Mouse (Mus musculus) frontal cortex, postnatal 14 days (tissue): ENCODE results near the gene Gucd1.
"Not testable (repeated sequence)": the region's sequence is repeated elsewhere in the genome, so short reads cannot be mapped to it uniquely, and the experiment has no call there.

Experiments
- DNase-seq, 2 experiments: peaks; one replicate each; pipeline ENCODE4 v3.0.0; 2022; ENCODE audit warnings: low spot score in 2 of 2

The Gucd1 gene

GRCm38 (mm10) chr10:75517758-75518143, at the start of gene Gucd1:
Gucd1 (minus strand) TSS chr10:75517972.
- peak; percentile 92 to 97 for DNase-seq

GRCm38 (mm10) chr10:75566765-75567164, 49.0 kb upstream of the Gucd1 start:
- DNase-seq, result not testable (repeated sequence)

DNA sequence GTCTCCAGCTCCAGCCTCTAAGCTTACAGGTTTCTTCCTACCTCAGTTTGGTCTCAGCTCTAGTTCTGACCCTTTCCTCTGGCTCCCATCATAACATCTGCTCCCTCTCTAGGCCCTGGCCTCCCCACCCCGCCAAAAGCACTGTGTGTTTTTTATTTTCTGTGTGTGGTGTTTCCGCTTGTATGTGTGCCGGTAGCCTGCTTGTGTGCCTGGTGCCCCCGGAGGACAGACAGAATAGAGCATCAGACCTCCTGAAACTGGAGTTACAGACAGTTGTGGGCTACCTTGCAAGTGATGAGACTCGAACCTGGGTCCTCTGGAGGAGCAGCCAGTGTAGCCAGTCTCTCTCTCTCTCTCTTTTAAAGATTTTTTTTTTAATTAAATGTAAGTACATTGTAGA, 48.5 kb upstream of the Gucd1 start:
- no peak for DNase-seq

DNA sequence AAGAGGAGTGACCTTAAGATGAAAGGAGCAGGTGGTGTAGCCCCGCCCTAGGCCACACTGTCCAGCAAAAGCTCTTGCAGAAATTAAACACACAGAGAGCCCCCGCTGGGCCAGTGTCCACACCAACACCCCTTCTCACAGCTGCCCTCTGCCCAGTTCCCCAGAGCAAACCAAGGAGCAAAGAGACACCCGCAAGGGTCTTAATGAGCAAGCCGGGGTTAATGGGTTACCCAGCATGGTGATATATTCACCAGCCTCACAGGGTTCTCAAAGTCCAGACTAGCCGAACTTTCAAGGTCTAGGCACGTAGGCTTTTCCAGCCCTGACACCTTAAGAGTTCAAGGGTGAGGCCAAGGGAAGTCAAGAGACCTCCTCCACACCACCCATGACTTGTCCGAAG, 48.1 kb upstream of the Gucd1 start:
- no peak for DNase-seq

DNA sequence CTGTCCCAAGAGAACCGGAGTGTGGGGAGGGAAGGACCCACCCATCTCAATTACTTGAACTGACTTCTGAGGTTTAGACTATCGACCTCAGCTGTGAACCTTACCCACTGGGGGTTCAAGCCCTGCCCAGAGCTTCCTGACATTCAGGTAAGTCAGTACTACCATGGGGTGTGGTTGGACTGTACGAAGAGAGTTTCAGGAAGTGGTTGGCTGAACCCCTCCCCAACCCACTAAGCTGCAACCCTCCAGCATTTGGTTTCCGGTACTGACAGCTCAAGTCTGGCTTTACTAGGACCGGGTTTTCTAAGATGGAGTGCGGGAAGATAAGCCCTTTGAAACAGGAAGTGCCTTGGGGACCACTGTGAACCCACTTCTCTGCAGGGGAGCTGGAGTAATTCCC, 47.7 kb upstream of the Gucd1 start:
- DNase-seq, result no peak

- no peak for DNase-seq
These were observed 47.0 kb upstream of the Gucd1 start for GRCm38 (mm10) chr10:75564687-75565265.

- no peak for DNase-seq
These were observed 44.8 kb upstream of the Gucd1 start for GRCm38 (mm10) chr10:75562596-75562995.

GRCm38 (mm10) chr10:75561071-75561654, 43.4 kb upstream of the Gucd1 start, which contains the start of gene Ggt1:
Ggt1 (plus strand) TSS chr10:75561604.
- no peak for DNase-seq

DNA sequence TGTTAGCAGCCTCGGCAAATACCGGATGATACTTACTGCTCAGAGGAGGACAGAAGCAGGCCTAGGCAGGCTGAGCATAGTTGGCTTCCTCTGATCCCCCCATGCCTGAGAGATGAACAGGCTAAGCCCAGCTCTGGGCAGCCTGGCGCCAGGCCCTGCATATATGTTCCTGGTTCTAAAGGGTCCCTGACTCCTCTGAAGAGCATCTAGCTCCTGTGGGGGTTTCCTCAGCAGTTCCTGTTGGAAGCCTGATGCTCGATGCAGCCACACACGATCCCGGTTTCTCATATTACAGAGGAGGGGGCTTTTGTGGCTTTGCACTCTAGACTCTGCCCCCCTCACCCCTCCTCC, 42.8 kb upstream of the Gucd1 start:
- no peak for DNase-seq

DNA sequence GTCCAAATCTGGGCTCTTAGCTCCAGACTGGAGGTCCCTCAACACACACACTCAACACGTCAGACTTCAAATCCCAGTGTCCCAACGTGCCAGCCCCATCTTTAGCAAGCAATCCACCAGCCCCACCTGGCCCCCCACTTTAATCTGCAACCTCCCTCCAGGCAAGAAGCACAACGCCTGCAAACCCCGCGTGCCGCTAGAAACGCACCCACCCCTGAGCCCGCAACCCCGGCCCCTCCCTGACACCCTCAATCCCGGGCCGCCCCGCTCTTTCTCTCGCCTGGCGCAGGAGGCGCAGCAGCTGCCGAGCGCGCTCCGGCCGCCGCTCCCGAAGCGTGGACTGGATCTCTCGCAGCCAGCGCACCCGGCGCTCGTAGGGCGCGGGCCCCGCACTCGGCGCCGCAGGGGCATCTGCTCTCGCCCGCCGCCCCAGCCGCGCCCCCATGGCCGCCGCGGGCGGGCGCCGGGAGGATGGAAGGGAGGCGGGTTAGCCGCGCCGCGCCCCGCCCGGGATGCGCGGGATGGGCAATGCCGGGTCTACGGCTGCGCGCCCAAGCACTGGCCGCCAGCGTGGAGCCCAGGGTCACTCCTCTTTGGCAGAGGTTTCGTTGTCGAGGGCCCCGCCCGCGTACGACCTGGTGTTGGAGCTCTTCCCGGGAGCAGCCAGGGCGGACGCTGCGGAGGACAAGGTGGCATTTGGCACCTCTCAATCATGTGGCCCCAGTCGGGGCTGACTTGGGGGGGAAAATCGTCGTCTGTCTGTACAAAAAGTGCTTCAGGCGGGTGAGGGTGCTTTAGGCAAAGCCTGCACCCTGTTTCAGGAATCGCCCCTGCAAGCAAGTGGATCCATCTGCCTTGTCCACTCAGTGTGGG, 42.1 kb upstream of the Gucd1 start, which contains the start of gene Lrrc75b:
Gene Lrrc75b (minus strand): TSS at position 655 of the 873 bp plus-strand sequence.
- no peak for DNase-seq

DNA sequence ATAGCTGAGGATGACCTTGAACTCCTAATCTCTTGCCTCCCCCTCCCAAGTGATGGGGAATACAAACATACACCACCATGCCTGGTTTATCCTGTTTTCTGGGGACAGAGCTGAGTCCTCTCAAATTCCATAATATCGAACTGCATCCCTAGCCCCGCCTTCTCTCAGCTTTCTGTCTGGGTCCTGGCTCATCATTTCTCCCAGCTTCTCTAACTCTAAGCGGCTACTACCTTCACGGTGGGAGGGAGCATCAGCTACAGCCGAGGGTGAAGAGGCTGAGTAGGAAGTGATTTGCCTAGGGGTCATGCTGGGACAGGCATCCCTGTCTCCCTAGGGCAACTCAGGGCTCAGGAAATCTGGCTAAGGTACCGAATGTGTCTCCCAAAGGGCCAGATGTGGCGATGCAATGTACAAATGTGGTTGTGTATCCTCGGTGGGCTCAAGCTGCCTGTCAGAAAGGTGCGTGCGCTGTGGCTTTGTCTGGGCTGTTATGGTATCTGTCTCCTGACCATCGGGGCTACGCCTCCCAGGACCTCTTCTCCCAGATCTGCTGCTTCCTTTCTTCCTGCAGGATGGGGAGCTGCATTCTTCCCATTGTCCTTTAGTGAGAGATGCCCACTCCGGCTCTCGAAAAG, 41.4 kb upstream of the Gucd1 start:
- DNase-seq, result no peak

- peak in 1 of 2 experiments; percentile 42 for DNase-seq
These were observed 40.7 kb upstream of the Gucd1 start for GRCm38 (mm10) chr10:75558515-75558914.

- peak; percentile 57 to 76 for DNase-seq
These were observed 38.3 kb upstream of the Gucd1 start for GRCm38 (mm10) chr10:75556026-75556425.

- DNase-seq, result no peak
These were observed 37.8 kb upstream of the Gucd1 start for GRCm38 (mm10) chr10:75555557-75555956.

DNA sequence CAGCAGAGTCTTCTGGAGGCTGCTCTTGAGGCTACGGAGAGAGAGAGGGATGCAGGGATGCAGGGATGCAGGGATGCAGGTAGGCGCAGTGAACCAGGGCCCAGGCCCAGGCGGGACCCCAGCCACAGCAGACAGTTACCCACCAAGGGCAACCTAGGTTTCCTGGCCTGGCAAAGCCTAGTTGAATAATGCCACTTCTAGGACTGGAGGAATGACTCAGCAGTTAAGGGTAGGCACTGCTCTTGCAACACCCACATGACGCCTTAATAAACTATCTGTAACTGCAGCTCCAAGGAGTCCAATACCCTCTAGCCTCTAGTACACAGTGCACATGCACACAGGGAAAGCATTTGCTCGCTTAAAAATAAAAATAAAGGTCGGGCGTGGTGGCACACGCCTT, 36.3 kb upstream of the Gucd1 start:
- DNase-seq, result no peak

GRCm38 (mm10) chr10:75552701-75553450, 35.1 kb upstream of the Gucd1 start:
- no peak for DNase-seq

GRCm38 (mm10) chr10:75552106-75552505, 34.3 kb upstream of the Gucd1 start:
- no peak for DNase-seq

DNA sequence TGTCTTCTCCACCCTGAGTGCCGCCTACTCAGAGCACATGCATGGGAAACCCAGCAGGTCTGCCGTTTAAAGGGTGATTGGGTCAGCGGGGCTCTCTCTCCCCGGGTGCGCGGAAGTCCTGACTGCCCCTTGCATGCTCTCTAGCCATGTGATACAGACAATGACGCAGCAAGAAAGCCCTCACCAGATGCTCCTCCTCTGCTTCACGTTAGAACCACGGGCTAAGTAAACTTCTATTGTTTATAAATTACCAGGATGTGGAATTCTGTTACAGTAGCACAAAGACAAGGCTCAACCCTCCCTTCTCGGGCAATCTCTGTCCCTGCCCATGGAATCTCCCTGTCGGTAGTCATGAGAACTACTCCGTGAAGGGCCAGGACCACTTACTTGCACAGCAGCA, 33.4 kb upstream of the Gucd1 start:
- DNase-seq, result no peak

GRCm38 (mm10) chr10:75549886-75550285, 32.1 kb upstream of the Gucd1 start:
- DNase-seq, result no peak

- DNase-seq, result no peak
These were observed 30.7 kb upstream of the Gucd1 start for GRCm38 (mm10) chr10:75548486-75548885.

DNA sequence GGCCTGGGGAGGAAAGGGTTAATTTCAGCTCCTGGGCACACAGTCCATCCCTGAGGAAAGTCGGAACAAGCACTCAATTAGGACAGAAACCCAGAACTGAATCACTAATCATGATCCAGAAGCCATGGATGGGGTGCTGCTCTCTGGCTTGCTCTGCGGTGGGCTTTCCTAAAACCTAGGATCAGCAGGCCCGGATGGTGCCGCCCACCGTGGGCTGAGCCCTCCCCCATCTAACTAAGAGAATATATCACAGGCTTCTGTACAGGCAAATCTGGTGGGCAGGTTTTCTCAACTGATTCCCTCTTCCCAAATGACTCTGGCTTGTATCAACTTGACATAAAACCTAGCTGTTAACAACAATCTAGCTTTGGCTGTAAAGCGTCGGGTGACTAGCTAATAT, 30.1 kb upstream of the Gucd1 start:
- DNase-seq, result no peak

DNA sequence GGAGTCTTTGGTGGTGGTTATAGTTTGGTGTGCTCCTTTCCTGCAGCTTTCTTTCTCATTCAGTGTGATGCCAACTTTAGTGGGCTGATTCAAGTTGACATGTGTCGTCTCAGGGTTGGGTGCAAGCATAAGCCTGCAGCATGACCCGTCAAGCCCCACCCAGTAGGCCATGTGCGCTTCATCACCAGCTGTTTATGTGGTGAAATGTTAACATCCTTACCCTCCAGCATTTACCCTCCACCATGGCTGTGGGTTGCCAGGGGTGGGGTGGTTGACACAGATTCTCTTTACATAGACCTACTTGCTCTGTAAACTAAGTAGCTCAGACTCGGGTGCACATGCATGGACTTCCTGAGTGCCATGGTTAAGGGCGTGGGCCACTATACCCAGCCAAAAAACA, 18.4 kb upstream of the Gucd1 start:
- no peak for DNase-seq
